Mouse (Mus musculus) heart, adult 11 months (tissue): ENCODE data around the gene Sort1.

Experiments
- DNase-seq: peaks from one replicate; pipeline ENCODE4 v3.0.0; 2022

Gene Sort1

DNA sequence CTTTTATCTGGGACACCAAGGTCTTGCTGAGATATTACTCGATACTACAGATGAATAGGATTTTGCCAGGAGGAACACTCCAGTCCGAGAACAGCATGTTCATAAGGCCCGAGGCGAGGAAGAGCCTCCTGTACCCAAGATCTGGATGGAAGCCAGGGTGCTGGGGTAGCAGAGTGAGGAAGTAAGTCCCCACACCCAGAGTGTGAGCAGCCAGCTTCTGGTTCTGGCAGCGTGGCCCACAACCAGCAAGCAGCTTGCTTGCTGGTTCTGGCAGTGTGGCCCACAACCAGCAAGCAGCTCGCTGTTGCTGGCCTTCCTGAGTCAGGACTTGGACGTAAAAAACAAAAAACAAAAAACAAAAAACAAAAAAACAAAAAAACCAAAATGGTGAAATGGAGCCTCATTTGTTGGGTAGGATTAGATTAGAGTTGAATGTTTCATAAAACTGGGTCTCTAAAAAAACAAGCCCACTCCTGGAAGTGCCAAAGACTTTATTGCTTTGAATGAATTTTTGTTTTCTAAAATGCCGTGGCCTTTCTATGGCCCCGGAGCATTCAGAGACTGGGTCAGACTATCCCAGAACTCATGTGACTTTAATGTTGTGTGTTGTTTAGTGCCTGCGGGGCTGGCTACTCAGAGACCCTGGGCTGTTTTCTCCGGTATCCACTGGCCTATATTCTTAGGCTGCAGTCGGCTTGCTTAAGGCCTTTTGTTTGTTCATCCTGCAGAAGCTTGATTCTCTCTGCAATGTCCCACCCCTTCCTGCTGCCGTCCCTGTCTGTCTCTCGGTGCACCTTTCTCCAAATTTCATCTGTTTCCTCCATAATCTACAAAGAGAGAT is 11.7 kb downstream of the Sort1 start:
- DNase-seq = peak; percentile 98

DNA sequence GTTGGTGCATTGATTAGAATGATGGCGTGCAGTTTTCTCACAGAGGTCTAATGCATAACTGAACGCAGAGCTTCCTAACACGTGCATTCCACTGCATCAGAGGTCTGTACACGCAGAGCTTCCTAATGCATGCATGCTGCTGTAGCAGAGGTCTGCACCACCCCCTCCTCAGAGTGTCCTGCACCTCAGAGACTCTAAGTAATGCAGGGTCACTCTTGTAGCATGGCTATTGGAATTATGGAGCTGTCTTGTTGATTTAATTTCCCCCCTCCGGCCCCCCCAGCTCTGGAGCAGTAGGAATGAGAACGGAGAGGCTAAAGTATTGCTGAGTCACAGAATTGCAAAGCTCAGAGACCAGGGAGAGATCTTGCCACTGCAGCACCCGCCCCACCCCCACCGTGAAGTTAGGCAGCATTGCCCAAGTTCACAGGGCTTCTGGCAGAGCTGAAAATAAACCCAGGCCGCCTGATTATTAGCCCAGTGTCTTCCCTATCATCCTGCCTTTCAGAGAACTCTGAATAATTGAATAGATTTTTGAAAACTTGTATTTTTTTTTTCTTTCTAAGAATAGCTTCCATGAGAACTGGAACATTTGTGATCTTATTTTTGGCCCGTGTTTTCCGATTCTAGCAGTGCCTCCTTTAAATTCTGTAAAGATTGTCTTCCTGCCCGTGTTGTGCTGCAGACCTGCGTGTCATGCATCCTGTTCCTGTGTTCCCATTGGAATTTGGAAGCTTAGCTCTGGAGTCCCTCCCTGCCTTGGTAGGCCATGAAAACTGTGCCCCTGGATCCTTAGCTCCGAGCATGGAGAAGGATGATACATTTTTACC is 12.6 kb downstream of the Sort1 start:
- peak; percentile 97 for DNase-seq

DNA sequence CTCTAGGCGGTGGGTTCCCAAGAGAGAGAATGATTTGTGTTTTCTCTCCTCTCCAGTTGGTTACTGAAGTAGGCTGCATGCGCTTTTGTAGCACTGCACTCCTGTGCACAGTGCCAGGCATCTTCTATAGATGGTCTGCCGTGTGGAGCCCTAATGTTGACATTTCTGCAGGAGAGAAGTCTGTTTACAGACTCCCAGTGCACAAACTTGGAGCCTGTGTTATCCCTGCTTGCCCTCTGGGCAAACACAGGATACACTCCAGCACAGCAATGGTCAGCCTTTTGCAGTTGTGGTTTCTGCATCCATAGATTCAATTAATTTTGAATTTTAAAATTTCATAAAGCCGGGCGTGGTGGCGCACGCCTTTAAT is 13.2 kb downstream of the Sort1 start:
- DNase-seq = no peak

DNA sequence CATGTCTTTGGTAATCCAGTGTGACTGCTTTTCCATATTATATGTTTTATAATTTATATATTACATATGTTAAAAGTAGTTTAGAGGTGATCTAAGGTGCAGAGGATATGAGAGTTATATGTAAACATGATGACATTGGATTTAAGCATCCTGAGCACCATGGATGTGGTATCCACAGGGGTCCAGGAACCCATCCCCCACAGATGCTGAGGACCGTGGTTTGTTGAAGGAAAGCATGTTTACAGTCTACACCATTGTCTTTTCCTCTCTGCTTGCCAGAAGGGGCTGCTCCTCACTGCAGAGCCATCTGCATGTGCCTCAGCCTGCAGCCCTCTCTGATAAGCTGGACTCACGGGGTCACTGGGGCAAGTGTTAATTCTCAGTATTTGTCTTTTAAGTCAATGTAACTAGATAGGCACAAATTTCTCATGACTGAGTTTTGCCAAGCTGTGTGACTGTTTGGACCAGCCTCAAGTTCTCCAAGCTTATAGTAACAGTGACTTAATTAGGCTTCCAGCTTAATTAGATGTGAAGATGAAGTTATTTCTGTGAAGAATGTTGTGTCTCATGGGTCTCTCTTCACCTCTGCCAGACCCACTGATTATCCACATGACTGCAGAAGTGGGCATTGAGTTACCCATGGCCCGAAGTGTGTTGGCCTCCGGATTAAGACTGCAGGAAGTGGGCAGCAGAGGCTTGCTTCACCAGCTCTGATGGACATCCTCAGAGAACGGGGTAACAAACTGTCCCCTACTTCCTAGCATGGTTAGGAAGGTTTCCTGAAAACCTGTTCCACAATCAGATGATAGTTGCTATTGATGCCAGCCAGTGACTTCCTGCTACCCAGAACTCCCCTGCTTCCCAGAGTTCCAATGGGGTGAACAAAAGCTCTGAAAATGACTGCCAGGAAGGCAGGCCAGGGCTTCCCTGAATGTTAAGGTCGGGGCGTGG is 14.0 kb downstream of the Sort1 start:
- DNase-seq = no peak

DNA sequence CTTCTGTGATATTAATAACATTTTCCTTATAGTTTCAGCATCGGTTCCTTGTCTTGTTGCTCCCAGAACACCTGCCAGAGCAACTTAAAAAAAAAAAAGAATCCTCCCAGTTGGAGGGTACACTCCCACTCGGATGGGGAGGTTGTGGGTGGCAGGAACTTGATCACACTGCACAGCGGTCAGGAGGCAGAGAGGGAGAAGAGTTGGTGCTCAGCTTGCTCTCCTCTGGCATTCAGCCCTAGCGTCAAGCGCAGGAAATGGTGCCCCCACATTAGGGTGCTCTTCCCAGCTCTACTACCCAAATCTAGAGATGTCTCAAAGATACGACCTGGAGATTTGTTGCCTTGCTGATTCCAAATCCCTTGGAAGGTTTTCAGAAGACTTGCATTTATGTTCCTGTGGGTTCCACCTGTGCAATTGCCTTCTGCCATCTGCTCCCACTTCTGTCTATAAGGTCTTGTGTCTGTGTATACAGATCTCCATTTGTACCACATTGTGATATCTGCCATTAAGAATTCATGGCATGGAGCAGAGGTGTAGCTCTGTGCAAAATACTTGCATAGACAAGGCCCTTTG is 16.7 kb downstream of the Sort1 start:
- no peak for DNase-seq

DNA sequence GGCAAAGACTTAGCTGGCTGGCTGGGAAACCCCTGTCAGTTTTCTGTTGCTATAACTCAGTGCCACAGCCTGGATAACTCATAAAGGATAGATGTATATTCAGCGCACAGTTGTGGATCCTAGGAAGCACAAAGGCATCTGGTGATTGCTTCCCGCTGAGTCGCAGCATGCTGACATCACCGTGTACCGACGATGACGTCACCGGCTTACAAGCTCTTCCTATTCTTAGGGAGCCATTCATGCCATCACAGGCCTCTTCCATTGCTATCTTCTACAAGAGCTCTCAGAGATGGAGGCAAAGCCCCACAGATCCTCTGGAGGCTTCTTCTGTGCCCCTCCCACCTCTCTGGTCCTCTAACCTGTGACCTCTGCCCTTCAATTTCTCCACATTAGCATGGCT is 19.8 kb downstream of the Sort1 start:
- DNase-seq = no peak

DNA sequence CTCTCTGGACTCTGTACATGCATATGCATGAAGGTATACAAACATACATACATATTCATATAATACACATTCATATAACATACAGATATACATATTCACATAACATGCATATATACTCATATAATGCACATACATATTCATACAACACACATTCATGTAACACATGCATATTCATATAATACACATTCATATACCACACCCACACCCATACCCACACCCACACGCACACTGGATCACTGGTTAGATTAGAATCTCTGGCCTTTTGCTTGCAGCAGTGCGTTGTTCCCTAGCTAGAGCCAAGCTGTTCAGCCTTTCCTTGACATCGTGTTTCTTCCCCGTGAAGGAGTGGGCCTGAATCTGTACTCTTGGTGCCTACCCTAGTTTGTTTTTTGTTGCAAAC is 20.9 kb downstream of the Sort1 start:
- DNase-seq = no peak

DNA sequence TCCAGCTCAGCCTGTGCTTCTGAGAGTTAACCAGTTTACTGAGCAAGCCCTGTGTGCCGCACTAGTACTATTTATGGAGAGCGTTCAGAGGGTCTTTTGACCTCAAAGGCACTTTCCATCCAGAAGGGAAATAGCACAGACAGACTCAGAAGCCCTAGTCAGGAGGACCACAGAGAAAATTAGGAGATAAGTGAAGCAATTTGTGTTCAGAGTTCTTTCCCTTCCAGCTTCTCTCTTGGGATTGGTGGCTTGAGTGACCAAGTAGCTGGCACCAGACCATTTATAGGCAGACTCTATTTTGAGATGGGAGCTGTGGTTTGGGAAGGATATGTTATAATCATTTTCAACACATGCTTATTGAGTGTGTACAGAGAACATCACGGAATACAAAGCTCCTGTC is 22.5 kb downstream of the Sort1 start:
- no peak for DNase-seq

DNA sequence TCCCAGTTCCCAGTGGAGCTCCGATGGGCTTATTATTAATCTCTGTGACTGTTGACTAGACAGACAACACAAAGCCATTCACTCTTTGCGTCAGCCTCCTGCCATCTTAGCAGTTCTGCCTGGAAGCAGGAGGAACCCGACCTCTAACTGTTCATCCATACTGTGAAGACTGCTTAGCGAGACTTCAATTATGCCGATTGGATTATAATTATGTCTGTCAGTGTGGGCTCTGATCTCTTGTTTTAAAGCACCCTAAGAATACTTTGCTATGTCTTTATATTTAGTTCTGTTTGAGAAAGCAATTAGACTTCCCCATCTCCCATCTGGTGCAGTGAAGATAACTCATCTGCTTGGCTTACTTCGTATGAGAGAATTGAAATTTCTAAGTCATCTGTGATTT is 23.6 kb downstream of the Sort1 start:
- no peak for DNase-seq

DNA sequence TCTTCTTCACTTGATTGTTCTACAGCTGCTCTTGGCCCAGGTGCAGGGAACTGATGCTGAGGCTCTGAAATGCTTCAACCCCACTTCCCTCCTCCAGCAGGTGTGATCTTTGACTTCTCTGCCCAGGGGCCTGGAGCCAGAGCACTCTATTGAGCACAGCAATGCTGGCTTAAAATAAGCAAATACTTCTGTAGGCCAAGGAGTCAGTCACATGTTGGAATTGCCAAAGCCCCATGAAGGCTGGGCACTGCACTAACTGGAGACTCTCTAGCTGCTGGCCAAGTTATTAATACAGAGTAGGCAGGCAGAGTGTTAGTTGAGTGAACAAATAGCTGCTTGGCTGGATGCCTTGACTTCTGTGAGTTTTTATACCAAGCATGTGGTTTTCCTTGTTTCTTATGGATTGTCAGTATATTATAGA is 27.0 kb downstream of the Sort1 start:
- peak; percentile 94 for DNase-seq

DNA sequence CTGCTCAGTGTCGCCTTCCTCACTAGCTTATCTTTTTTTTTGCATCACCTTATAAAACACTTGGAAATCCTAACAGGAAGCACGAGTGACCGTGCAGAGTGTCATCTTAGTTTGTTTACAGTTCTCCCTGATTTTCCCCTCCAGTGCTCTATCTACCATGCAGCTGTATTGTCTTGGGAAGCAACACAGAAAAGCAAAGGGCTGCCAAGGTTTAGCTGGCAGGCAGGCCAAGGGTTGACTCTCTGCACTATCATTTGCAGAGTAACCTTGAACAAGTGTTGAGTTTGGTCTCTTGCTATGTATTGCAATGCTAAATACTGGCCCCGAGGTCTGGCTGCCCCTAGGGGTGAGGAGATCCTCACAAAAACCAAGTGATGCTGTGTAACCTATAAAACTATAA is 27.8 kb downstream of the Sort1 start:
- DNase-seq = no peak

DNA sequence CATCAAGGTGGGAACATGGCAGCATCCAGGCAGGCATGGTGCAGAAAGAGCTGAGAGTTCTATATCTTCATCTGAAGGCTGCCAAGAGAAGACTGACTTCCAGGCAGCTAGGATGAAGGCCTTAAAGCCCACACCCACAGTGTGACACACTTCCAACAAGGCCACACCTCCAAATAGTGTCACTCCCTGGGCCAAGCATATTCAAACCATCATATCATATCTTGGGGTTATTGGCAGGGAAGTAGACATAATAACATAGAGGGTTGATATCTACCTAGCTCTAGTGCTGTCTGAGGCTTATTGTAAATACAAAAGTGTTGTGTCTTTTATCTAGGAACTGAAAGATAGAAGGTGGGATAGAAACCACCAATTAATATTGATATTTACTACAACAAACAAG is 28.5 kb downstream of the Sort1 start:
- no peak for DNase-seq

DNA sequence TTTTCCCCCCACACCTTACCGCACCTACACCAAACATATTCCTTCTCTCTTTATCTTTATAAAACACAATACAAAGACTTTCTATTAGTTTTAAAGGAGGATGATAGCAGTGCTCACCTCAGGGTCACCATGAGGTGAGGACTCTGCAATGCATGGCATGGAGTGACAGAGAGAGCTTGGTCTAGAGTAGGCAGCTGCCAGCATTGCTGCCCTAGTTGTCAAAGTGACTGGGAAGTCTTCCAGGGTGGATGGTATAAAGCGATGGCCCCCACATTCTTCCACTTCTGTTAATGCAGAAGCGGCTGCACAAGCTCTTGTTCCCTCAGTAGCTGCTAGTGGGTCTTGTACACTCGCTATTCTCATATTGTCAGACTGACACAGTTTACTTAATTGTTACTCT is 29.3 kb downstream of the Sort1 start:
- no peak for DNase-seq

DNA sequence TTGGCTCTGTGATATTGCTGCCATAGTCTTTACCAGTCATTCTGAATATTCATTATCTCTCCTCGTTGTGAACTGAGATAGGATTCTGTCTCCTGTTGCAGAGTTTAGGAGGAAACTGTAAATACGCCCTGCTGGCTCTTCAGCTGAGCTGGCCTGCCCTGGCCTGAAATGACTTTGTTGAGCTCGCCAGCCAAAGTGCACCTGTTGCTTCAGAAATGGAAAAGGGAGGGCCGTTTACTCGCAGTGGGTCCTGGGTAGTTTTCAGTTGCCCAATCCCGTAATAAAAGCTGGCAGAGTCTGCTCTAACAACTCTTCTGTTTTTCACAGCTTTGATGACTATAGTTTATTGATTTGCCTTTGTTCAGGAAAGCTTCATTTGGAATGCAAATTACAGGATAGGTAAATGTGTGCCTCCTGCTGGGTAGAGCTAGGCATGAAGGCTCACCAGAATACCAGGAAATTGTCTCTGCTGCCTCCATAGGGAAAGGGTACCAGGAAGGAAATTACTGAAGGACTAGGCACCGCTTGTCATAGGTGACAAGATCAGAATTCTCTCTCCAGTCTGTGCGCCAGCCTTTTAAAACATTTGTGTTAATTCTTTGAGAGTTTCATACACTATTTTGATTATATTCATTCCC is 30.3 kb downstream of the Sort1 start:
- no peak for DNase-seq

DNA sequence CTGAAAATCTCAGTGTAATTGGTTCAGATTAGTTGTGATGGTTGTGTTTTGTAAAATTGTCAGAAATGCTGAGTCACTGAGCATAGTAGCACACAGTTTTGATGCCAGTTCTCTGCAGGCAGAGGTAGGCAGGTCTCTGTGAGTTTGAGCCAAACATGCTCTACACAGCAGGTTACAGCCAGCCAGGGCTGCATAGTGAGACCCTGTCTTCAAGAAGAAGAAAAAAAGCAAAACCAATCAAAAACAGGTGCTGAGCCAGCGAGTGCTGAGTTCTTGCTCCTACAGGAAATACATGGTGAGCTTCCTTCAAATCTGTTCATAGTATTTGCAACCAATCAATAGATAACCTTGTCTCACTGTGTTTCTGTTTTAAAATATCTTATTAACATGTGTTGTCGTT is 34.6 kb downstream of the Sort1 start:
- no peak for DNase-seq

DNA sequence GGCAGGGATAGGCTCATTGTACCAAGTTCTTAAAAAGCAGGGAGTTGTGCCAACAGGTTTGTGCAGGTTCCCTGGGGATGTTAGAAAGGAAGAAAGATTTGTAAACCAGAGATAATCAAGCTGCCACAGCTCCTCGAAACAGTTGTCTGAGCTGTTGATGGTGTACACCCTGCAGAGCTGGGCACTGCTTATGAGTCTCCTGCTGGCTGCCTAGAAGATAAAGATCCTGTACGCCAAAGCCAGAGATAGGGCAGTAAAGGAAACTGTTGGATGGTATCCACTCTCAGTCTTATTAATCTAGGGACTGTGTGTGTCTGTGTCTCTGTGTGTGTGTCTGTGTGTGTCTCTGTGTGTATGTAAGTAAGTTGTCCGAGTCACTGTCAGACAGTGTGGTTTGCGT is 37.8 kb downstream of the Sort1 start:
- DNase-seq = no peak

DNA sequence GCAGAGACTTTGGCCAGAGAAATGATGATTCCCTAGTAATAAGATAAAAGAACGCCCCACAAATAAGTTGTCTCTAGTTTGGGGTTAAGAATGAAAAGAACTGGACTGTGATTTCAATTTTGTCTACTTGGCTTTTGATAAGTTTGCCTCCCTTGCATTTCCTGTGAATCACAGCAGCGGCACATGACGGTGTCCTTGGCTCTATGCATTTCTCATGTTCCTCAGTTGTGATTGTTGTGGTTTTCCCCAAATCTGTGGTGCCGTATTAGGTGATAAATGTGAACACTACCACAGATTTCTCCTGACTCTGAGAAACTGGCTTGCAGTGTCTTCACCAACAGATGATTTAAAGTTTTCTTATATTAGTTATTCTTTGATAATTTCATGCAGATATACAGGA is 38.3 kb downstream of the Sort1 start:
- DNase-seq = no peak

DNA sequence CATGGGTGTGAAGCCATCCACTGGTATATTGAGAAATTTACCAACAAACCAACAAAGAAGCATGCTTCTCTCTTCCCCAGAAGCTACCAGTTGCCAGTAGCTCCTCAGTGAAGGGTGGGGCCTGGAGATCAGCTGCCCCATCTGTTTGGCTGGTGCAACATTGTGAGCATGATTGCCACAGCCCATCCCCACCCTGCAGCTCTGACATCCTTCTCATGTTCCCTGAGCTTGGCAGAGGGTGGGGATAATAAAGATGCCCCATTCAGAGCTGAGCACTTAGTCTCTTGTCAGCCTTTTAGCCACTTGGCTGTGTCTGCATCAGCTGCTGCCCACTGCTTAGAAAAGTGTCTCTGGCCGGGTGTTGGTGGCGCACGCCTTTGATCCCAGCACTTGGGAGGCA is 39.1 kb downstream of the Sort1 start:
- no peak for DNase-seq

DNA sequence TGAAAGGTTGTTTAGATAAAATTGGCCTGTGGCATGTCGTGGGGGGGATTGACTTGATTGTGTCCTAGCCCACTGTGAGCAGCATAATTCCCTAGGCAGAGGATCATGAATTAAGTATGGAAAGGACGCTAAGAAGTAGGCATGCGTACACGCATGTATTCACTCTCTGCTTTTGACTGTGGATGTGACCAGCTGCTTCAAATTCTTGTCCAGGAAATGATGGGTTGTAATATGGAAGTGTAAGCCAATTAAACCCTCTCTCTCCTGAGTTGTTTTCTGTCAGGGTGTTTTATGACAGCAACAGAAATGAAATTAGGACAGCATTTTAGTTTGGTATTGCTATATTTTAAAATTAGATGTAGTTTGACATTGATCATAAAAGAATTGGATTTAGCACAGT is 41.0 kb downstream of the Sort1 start:
- no peak for DNase-seq

DNA sequence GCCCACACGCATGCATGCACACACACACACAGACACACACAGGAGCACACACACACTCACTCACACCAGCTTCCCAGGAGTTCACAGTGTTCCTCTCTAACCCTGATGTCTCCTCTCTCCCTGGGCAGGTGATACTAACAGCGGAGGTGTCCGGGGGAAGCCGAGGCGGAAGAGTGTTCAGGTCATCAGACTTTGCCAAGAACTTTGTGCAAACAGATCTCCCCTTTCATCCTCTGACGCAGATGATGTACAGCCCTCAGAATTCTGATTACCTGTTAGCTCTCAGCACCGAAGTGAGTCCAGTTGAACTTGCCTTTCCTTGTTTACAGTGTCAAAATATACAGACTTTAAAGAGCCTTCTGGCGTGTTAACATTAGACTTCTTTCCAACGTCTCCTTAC is 41.6 kb downstream of the Sort1 start:
- no peak for DNase-seq

DNA sequence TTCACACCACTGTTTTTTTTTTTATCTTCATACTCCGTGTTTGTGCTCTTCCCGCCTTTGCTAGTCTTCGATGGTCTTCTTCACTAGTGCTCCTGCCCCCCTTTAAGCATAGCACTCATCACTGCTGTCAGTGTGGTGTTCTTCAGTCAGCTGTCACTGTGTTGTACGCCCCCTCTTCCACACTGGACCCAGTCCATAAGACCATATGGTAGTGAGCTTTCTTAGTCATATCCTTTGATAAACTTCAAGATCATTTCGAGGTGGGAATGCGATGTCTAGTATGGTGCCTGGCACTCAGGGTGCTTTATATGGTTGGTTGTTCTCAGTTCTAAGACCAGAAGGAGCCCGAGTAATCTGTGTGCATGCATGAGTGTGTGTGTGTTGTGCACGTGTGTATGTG is 43.4 kb downstream of the Sort1 start:
- no peak for DNase-seq

DNA sequence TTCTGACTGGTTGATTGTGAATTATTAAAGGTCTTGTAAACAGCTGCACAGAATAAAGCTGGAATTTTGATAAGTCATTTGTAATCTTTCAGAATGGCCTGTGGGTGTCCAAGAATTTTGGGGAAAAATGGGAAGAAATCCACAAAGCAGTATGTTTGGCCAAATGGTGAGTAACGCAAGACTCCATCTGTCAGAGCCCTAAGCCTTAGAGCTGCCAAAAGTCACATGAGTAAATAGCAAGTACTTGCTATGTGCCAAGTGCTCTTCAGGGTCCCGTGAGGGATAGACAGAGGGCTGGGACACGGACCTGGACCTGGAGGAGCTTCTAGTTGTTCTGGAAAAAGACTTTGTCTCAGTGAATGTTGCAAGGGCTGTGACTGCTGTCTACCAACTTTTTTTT is 44.0 kb downstream of the Sort1 start:
- peak; percentile 96 for DNase-seq
